Mouse (Mus musculus) bone marrow macrophage, adult 2 months (primary cell): ENCODE results near the gene Mgme1. TPM values are rescaled to one million over a fixed set of nuclear protein-coding genes. Genes with fewer than 3 reads are reported as not detected.

Experiments used
- H3K27ac ChIP-seq: 2 replicates; pipeline ENCODE4 v1.5.1; 2012; ENCODE audit warnings: low read depth, low read length; ENCODE audit not compliant: insufficient read depth
- H3K4me1 ChIP-seq: 2 replicates; pipeline ENCODE4 v1.6.1; 2012; ENCODE audit warnings: low read length; ENCODE audit not compliant: control insufficient read depth, insufficient read depth
- H3K4me3 ChIP-seq: 2 replicates; pipeline ENCODE4 v1.5.1; 2012; ENCODE audit warnings: mild to moderate bottlenecking, low read length, moderate library complexity; ENCODE audit not compliant: insufficient read depth
- CTCF ChIP-seq: IDR thresholded peaks from 2 replicates; pipeline ENCODE4 v1.5.1; 2012; ENCODE audit warnings: low read depth, mild to moderate bottlenecking, low read length, moderate library complexity
- POLR2A ChIP-seq: IDR thresholded peaks from 2 replicates; pipeline ENCODE4 v1.6.1; 2012; ENCODE audit warnings: mild to moderate bottlenecking, low read depth, low read length, borderline replicate concordance
- polyA plus RNA-seq: library from polyadenylated mRNA; stranded (reverse); fragments of >200 nt; gene quantifications from 2 replicates; pipeline ENCODE4 v1.2.4, GENCODE M21; 2012; ENCODE audit not compliant: missing spikeins, insufficient read depth, insufficient read length

Mgme1 gene
- polyA plus RNA-seq, 1 experiment: 13.2 TPM

DNA sequence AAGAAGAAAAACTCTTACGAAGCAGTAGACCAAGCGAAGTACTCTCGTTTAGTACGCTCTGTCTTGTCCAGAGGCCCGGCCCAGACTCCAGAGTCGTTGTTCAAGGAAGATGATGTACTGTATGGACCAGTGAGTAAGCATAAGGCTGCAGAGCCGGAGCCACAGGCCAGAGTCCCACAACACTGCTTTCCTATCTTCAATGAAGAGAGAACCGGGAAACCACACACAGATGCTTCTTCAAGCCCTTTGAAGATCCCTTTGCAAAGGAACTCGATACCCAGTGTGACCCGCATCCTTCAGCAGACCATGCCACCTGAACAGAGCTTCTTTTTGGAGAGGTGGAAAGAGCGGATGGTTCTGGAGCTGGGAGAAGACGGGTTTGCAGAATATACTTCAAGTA, 1.6 kb downstream of the Mgme1 start:
- H3K4me3 ChIP-seq: no peak overlapping the region
- no peak overlapping the region for H3K27ac ChIP-seq
- TF ChIP-seq POLR2A: no peak
- TF ChIP-seq CTCF: no peak
- peaks cover 22% of the 10 kb centered on the region for H3K4me1 ChIP-seq

DNA sequence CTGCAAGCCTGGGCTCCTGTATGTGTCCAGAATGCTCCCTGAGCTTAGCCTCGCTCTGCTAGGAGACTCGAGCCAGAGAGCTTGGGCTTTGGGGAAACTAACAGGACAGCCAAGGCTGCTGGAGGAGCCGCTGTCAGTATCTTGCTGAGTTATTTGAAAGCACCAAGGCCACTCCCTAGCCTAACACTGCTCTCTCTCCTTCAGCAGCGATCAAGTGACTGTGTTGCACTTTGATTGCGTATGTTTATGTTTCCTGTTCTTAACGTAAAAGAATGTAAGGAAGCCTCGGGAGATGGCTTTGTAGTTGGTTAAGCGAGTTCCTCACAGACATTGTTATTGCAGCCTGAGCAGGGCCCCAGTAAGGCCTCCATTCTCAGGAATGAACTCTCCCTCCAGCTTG, 4.3 kb downstream of the Mgme1 start:
- Histone ChIP-seq H3K4me1 (peaks cover 29% of the 10 kb centered on the region), H3K27ac (peak overlapping the region; percentile 61), H3K4me3 (peak overlapping the region; percentile 15; the same call in 1 of the 2 replicates)
- TF ChIP-seq POLR2A (no peak), CTCF (no peak)

DNA sequence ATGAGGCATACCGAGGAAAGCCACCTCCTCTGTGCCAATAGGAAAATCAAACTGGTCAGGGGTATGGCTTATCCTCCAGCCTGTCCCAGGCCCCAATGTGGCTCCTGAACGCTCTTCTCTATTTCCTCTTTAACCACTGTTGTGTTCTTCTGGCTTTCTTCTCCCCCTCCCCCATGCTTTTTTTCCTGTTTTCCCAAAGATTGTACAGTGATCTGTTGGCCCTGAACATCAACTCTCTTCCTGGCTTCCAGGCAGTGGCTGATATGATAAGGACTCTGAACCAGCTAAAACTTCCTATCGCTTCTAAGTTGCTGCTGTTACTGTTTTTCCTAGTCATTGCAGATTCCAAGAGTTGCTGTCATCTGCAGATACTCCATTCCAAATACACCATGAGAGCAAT, 6.4 kb downstream of the Mgme1 start:
- Histone ChIP-seq H3K4me1 (peaks cover 38% of the 10 kb centered on the region), H3K4me3 (no peak overlapping the region), H3K27ac (no peak overlapping the region)
- TF ChIP-seq CTCF (no peak), POLR2A (no peak)

DNA sequence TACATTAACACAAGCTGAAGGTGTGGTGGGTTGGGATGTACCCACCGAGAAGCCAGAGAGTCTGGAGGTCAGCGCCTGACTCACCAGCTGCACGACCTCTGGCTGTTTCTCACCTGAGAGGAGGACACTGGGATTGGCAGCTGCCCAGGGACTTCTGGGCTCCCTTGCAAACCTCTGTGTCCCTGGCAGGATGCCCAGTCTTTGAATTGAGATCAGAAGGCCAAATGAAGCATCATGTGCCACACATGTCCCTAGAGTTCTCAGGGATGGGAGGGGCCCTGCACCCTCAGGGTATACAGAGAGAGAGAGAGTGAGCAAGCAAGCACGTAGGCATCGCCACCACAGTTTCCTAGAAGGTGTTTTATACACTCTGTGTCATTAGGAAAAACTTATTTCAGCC, 9.3 kb downstream of the Mgme1 start:
- Histone ChIP-seq H3K4me3 (no peak overlapping the region), H3K27ac (peak overlapping the region; percentile 66), H3K4me1 (peaks cover 25% of the 10 kb centered on the region)
- no peak for TF ChIP-seq CTCF
- no peak for TF ChIP-seq POLR2A

DNA sequence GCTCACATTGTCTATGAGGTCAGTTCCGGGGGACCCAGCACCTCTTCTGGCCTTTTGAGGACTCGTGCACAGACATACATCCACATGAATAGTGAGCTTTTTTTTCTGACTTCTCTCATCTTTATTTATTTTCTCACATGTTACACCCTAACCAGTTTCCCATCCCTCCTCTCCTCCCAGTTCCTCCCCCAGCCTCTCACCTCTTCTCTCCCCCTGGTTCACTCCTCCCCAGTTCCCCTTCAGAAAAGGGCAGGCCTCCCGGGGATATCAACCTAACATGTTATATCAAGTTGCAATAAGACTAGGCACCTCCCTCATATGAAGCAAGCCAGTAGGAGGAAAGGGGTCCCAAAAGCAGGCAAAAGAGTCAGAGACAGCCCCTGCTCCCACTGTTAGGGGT, 10.1 kb downstream of the Mgme1 start:
- no peak overlapping the region for H3K4me3 ChIP-seq
- H3K4me1 ChIP-seq: peaks cover 19% of the 10 kb centered on the region
- TF ChIP-seq POLR2A: no peak
- TF ChIP-seq CTCF: no peak
- H3K27ac ChIP-seq: peak overlapping the region; percentile 44; the same call in 1 of the 2 replicates

DNA sequence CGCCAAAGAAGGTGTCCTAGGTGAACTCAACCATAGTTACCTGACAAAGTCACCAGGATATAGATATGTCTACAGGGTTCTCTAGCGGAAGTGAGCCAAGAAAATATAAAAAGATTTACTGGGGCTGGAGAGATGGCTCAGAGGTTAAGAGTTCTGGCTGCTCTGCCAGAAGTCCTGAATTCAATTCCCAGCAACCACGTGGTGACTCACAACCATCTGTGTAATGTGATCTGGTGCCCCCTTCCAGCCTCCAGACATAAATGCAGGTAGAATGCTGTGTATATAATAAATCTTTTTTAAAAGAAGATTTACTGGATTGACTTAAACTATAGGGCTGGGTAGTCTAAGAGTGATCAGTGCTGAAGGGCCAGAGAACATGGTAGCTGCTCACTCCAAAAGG, 11.0 kb downstream of the Mgme1 start:
- no peak overlapping the region for H3K4me3 ChIP-seq
- H3K27ac ChIP-seq: no peak overlapping the region
- no peak for TF ChIP-seq POLR2A
- TF ChIP-seq CTCF: no peak
- peaks cover 18% of the 10 kb centered on the region for H3K4me1 ChIP-seq

DNA sequence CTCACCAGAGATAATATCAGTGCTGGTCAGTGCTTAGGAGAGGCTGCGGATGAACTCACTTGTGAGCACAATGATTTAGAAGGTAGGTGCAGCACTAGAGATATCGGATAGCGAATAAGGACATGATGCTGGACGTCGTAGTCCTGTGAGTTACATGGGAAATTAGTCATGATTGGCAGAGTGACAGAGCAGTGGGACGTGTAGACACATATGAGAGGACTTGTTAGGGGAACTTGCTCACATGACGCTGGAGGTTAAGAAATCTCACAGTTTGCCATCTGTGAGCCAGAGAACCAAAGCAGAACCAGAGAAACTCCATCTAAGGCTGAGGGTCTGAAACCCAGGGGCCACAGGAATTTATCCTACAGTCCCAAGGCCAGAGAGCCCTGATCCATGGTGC, 19.9 kb downstream of the Mgme1 start:
- Histone ChIP-seq H3K4me1 (peaks cover 32% of the 10 kb centered on the region), H3K4me3 (no peak overlapping the region), H3K27ac (peak overlapping the region; percentile 79)
- TF ChIP-seq CTCF (no peak), POLR2A (no peak)

DNA sequence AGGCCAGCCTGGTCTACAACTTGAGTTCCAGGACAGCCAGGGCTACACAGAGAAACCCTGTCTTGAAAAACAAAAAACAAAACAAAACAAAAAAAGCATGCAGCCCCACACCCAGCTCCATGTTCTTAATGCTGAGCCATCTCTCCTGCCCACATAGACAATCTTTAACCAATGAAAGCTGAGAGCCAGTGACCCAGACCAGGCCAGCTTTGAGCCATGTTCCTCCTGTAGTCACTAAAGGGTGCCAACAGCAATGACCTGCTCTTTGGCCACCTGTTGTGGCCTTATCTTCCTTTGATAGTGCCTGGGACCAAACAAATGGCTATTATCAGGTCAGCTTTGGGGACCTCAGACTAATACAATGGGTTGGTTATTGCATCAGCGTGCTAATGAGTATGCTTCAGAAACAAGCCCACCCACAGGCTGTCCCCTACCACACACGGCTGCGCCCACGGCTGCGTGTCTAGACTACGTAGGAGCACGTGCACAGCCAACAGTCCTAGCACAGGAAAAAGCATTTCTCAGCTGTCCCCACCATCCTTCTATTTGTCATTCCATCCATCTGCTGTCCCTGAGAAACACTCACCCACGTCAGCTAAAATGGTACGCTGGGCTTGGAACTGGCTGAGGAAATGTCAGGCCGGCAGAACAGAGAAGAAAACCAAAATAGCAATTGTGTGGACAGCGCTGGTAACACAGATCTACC, 21.3 kb downstream of the Mgme1 start:
- no peak for TF ChIP-seq CTCF
- TF ChIP-seq POLR2A: no peak
- no peak overlapping the region for H3K4me3 ChIP-seq
- H3K27ac ChIP-seq: no peak overlapping the region
- peaks cover 32% of the 10 kb centered on the region for H3K4me1 ChIP-seq

DNA sequence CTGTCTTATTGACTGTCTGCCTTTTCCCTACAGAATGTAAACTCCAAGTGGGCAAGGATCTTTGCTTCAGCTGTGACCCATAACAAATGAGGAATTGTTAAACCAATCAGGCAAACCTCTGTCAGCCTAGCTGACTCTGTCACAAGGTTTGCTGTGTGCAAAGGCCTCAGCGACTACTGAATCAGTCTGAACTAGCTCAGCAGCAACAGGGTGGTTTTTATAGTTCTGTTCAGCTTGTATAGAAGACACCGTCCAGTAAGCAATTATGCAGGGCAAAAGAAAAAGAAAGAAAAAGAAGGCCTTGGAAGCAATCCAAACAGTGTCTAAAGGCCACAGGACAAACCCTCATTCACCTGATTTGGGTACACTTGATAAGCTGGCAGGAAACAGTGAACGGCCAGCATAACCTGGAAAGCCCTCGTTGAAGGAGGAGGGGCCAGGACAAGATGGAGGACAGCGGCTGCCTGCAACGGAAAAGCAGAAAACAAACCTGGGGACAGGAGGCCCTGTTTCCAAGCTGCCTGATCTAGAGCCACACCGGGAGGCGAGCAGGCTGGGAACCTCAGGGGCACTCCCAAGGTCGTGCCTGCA, 24.8 kb downstream of the Mgme1 start:
- no peak overlapping the region for H3K4me3 ChIP-seq
- peaks cover 35% of the 10 kb centered on the region for H3K4me1 ChIP-seq
- TF ChIP-seq POLR2A (no peak), CTCF (no peak)
- H3K27ac ChIP-seq: peak overlapping the region; percentile 62

DNA sequence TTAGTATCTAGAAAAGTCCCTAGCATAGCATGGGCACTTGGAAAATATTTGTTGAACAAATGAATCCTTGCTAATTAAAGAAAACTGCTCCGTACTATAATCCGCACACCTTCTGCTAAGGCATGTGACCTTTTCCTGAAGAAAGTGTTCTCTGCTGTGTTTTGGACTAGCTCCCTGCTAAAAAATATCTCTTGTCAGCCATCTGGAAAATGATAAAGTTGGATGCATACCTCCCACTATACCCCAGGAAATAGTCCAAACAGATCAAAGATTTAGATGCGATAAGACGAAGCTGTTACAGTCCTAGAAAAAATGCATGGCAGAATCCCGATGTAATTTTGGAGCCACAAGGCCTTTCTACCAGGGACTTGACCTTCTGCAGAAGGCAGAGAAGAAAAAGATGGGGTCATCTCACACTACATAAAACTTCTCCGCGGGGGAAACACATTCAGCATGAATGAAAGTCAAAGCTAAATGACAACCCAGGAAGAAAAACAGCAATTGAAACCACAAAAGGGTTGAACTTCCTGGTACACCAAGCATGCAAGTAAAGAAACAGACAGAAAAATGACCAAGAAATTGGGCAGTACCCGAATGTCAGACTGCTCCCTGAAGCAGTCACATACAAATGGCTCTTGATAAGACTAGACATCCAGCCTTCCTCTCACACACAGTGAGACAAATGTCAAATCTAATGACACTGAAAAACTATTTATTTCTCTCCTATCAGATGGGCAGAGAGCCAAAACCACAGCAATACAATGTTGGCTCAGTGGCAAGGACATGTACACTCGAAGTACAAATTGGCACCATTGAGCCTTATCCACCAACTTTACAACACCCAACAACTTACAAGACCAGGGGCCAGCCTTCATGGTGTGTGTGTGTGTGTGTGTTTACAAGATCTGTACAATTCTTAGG, 29.5 kb downstream of the Mgme1 start:
- H3K4me3 ChIP-seq: peak overlapping the region; percentile 3
- peak overlapping the region; percentile 88 for H3K27ac ChIP-seq
- peaks cover 26% of the 10 kb centered on the region for H3K4me1 ChIP-seq
- no peak for TF ChIP-seq POLR2A
- TF ChIP-seq CTCF: no peak
